ENCODE assay signal across 13 mouse cellular contexts in genomic region chr8:120164026-120164425, GRCm38 (mm10). TPM values are rescaled to one million over a fixed set of nuclear protein-coding genes. Genes with fewer than 3 reads are reported as not detected.
"Had no signal": no experiment of that assay in that cellular context is flagged by ENCODE, and none has a peak within 500 bp of the region (broad histone marks: within the 10 kb centered on the region; RNA-seq: fewer than 3 reads in every experiment).

No protein-coding gene starts in this region.

- H3K36me3 ChIP-seq: limb, embryonic 15.5 days; liver, embryonic 12.5 days; midbrain, embryonic 12.5 days had no signal

- H3K9me3 ChIP-seq: limb, embryonic 15.5 days; liver, embryonic 12.5 days; megakaryocyte, embryonic 14.5 days; midbrain, embryonic 12.5 days had no signal

- H3K4me1 ChIP-seq: liver, embryonic 12.5 days had no signal

- DNase-seq: lung, embryonic 14.5 days; lung, postnatal 10 days; right cerebral cortex, postnatal 14 days; thymus, postnatal 4 days had no signal

- H3K4me2 ChIP-seq: limb, embryonic 15.5 days; liver, embryonic 12.5 days; lung, embryonic 14.5 days; midbrain, embryonic 12.5 days had no signal

- H3K4me3 ChIP-seq: left cerebral cortex, adult 2 months; limb, embryonic 15.5 days; liver, embryonic 12.5 days; megakaryocyte, embryonic 14.5 days; midbrain, embryonic 12.5 days had no signal

- ATAC-seq: intestine, embryonic 16.5 days; liver, embryonic 12.5 days had no signal

- H3K9ac ChIP-seq: limb, embryonic 15.5 days; liver, embryonic 12.5 days; lung, embryonic 14.5 days; midbrain, embryonic 12.5 days had no signal

- H3K27ac ChIP-seq: left cerebral cortex, adult 2 months; limb, embryonic 15.5 days; liver, embryonic 12.5 days; macrophage; midbrain, embryonic 12.5 days had no signal

RNA-seq across cellular contexts. Expression of gene Fam92b, which starts 13.2 kb away (rescaled TPM):
- polyA plus RNA-seq: limb, embryonic 15.5 days; liver, embryonic 12.5 days; liver, embryonic 16.5 days; lung, embryonic 14.5 days; macrophage; small intestine, adult 2 months had no signal
